Mouse (Mus musculus): Measurements from ENCODE around the gene Cers5.

DNA sequence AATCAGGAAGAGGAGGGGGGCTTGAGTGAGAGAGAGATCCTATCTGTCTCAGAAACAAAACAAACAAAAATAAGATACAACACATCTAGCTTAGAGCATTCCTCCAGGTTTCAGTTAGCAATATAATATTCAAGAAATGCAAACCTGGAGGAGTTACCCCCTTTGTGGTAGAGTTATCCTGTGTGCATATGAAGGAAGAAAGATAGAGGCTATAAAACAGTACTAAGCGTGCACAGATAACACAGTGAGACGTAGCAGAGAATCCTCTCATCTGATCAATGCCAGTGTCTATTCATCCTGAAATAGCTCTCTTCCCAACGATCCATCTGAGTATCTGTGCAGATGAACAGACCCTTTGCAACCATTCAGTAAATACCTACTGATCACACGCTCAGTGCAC lies 5.2 kb downstream of the Cers5 start:
- TF ChIP-seq CTCF (IDR thresholded peaks at IDR 0.05; ENCODE audit: control insufficient read depth, insufficient read depth, insufficient read length) (no peak), USF1 (IDR thresholded peaks at IDR 0.05; ENCODE audit: low read depth) (no peak), MAX (IDR thresholded peaks at IDR 0.05) (no peak)
